Mouse (Mus musculus) limb, embryonic 11.5 days (tissue): ENCODE measurements around the gene Havcr2. TPM values are rescaled to one million over a fixed set of nuclear protein-coding genes. Genes with fewer than 3 reads are reported as not detected.

ENCODE experiments used
- ATAC-seq: fragments of 200-750 bp; cut with Nextera tagmentation; 2 replicates; pipeline ENCODE4 v1.8.0; 2017; ENCODE audit warnings: low read depth; ENCODE audit not compliant: insufficient number of reproducible peaks, low FRiP score, low TSS enrichment
- DNase-seq: peaks from one replicate; pipeline ENCODE4 v3.0.0-alpha.2; 2015; ENCODE audit warnings: low spot score
- H3K27ac ChIP-seq: fragments of 300-500 bp; sonication (generic); replicated peaks from 2 replicates; pipeline ENCODE4 v1.5.1; 2014; ENCODE audit warnings: low read depth, mild to moderate bottlenecking, low read length
- H3K27me3 ChIP-seq: fragments of 300-500 bp; sonication (generic); 2 replicates; pipeline ENCODE4 v1.6.1; 2014; ENCODE audit warnings: mild to moderate bottlenecking, low read length, mixed read lengths; ENCODE audit not compliant: control insufficient read depth, insufficient read depth
- H3K36me3 ChIP-seq: fragments of 300-500 bp; sonication (generic); 2 replicates; pipeline ENCODE4 v1.6.1; 2014; ENCODE audit warnings: mild to moderate bottlenecking, low read length, moderate library complexity, mixed read lengths; ENCODE audit not compliant: control insufficient read depth, insufficient read depth
- H3K4me1 ChIP-seq: fragments of 300-500 bp; sonication (generic); 2 replicates; pipeline ENCODE4 v1.6.1; 2014; ENCODE audit warnings: low read length, mixed read lengths; ENCODE audit not compliant: control insufficient read depth, insufficient read depth
- H3K4me2 ChIP-seq: fragments of 300-500 bp; sonication (generic); 2 replicates; pipeline ENCODE4 v1.6.1; 2014; ENCODE audit warnings: low read depth, mild to moderate bottlenecking, moderate library complexity; ENCODE audit not compliant: severe bottlenecking
- H3K4me3 ChIP-seq: fragments of 300-500 bp; sonication (generic); 2 replicates; pipeline ENCODE4 v1.5.1; 2014; ENCODE audit warnings: low read depth, low read length
- H3K9ac ChIP-seq: fragments of 300-500 bp; sonication (generic); 2 replicates; pipeline ENCODE4 v1.6.1; 2014; ENCODE audit warnings: mild to moderate bottlenecking, low read length
- H3K9me3 ChIP-seq: fragments of 300-500 bp; sonication (generic); 2 replicates; pipeline ENCODE4 v1.6.1; 2016; ENCODE audit warnings: low read length; ENCODE audit not compliant: control insufficient read depth
- WGBS: fragments of 180-500 bp; shearing (Covaris S2); extraction: QIAGEN DNeasy Blood & Tissue Kit; methylation state at CpG from one replicate; pipeline ENCODE4 v1.1.7; 2014; 5-methylcytosine and 5-hydroxymethylcytosine counted together
- polyA plus RNA-seq: library from polyadenylated mRNA; unstranded; fragments of >200 nt; fragmentation: Nextera tagmentation; extraction: Ambion mirVana; gene quantifications from 2 replicates; pipeline ENCODE4 v1.2.1, GENCODE M21; 2014

Gene Havcr2
- polyA plus RNA-seq, 1 experiment from 2014 or later = 0.16 TPM

DNA sequence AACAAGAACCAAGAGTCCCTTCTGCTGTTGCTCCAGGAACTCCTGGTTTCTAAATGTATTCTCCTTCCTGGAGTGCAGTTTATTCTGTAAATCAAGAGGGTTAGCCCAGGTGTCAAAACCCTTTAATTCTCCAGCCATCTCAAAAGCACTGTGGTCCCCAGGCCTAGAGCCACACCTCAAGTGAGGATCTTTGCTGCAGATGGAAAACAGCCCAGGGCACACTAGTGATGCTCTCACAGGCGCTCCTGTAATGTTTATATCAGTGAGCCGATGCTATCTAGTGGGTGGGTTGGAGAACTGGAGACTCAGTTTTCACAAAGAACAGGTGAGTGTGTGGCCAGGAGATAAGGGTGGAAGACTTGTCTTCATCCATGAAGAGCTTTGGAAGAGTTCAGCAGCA is 69.2 kb downstream of the Havcr2 start, which contains the start of gene Gm12169:
Gm12169 (plus strand) TSS at position 301 of the 400 bp plus-strand sequence.
- no peaks in the 10 kb centered on the region for H3K27me3 ChIP-seq
- no peaks in the 10 kb centered on the region for H3K36me3 ChIP-seq
- H3K27ac ChIP-seq = no peak within 1 kb of the TSS
- ATAC-seq (no peak), DNase-seq (no peak)
- H3K4me1 ChIP-seq = no peaks in the 10 kb centered on the region
- H3K4me3 ChIP-seq = no peak within 1 kb of the TSS
- no peaks in the 10 kb centered on the region for H3K9me3 ChIP-seq
- WGBS = 82% methylated on average over 2 of the region's 2 CpGs
- H3K9ac ChIP-seq = no peak within 1 kb of the TSS
- no peak within 1 kb of the TSS for H3K4me2 ChIP-seq

DNA sequence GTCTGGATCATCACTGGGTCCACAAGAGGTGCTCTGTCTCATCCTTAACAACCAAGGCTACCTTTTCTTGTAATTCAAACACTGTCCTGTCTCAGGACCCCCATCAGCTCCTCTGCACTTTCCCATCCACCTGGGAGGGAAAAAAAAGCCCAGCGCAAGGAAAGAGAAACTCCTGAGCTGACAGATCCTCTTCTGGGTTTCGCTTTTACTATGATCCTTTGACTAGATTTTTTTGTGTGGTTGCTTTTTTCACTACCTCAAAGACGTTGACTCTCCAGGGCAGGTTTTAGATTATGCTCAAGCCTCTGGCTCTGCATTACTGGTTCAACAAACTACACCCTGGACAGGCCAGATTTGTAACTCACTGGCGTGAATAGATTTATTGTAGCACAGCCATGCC is 75.4 kb downstream of the Havcr2 start:
- no peak for DNase-seq
- H3K4me1 ChIP-seq = no peaks in the 10 kb centered on the region
- no peak overlapping the region for H3K4me2 ChIP-seq
- ATAC-seq = no peak
- H3K27me3 ChIP-seq = no peaks in the 10 kb centered on the region
- no peak overlapping the region for H3K9ac ChIP-seq
- no peaks in the 10 kb centered on the region for H3K36me3 ChIP-seq
- no peak overlapping the region for H3K4me3 ChIP-seq
- no peak overlapping the region for H3K27ac ChIP-seq
- WGBS = 77% methylated on average over 4 of the region's 4 CpGs
- no peaks in the 10 kb centered on the region for H3K9me3 ChIP-seq

Other genes with a start within 250 kb of the Havcr2 start
- gene Fndc9, start 219.4 kb upstream of the Havcr2 start, polyA plus RNA-seq = 0.11 and 0.16 TPM in 2 replicates
- 16.2 and 18.0 TPM in 2 replicates for gene Cyfip2, start 142.1 kb upstream of the Havcr2 start, polyA plus RNA-seq
- not detected in 2 replicates for gene Itk, start 65.4 kb upstream of the Havcr2 start, polyA plus RNA-seq
- not detected in 2 replicates for gene Fam71b, start 58.4 kb upstream of the Havcr2 start, polyA plus RNA-seq
- 96.5 and 109 TPM in 2 replicates for gene Med7, start 18.0 kb upstream of the Havcr2 start, polyA plus RNA-seq
- not detected in 2 replicates for gene Gm12169, start 69.3 kb downstream of the Havcr2 start, polyA plus RNA-seq
- not detected in 2 replicates for gene BC053393, start 116.6 kb downstream of the Havcr2 start, polyA plus RNA-seq
- not detected in 2 replicates for gene Dppa1, start 174.3 kb downstream of the Havcr2 start, polyA plus RNA-seq